18 mouse cellular contexts compared by ENCODE assay signal in genomic region chr5:53524162-53524561, GRCm38 (mm10). TPM values are rescaled to one million over a fixed set of nuclear protein-coding genes. Genes with fewer than 3 reads are reported as not detected.
DNase-seq lines count a peak whose midpoint lies in the region; ATAC-seq lines count a peak whose summit lies in the region.
"Had no signal": no experiment of that assay in that cellular context is flagged by ENCODE, and none has a peak within 500 bp of the region (broad histone marks: within the 10 kb centered on the region; RNA-seq: fewer than 3 reads in every experiment).

No protein-coding gene starts in this region.

- DNase-seq in adipocyte (ENCODE audit: low spot score): peak; percentile 33
- peak; percentile 36 for DNase-seq in fat pad, adult 2 months (ENCODE audit: extremely low read depth, low read depth, low spot score)
- DNase-seq in urinary bladder, adult 18-20 months (ENCODE audit: low spot score in 2 of 2): no peak
- DNase-seq in gastrocnemius, postnatal 10 days: no peak
- no peak for DNase-seq in urinary bladder, postnatal 36 days (ENCODE audit: low spot score in 2 of 2)
- DNase-seq: adrenal gland, adult 2 months; adrenal gland, postnatal 10 days; adrenal gland, postnatal 25 days; B cell, adult 2 months; cerebellum, adult 11-12 months; cerebellum, adult 9-10 months; cerebellum, postnatal 10 days; forebrain, postnatal 0 days had no signal

- peak; percentile 84 for ATAC-seq in megakaryocyte progenitor cell, adult 5-6 weeks (replicated peaks; ENCODE audit: poor library complexity)
- ATAC-seq: activated CD4-positive, CD25-positive, alpha-beta regulatory T cell, adult 4 months; CD4-positive, CD25-positive, alpha-beta regulatory T cell, adult 4 months; forebrain, embryonic 15.5 days; forebrain, postnatal 0 days; Patski had no signal

RNA-seq across cellular contexts. Expression of gene Rbpj, which starts 58.2 kb away (rescaled TPM):
- 65.1 and 66.7 TPM in 2 replicates for total RNA-seq in megakaryocyte progenitor cell, adult 5-6 weeks (2015)
- total RNA-seq in megakaryocyte progenitor cell, adult 5-6 weeks (2017): 35.7 and 36.1 TPM in 2 replicates
- 10 to 100 TPM; 32.2 to 45.3 TPM for total RNA-seq in gastrocnemius, postnatal 10 days (2021)

Comparison
In these comparisons a context has a peak if more than half of its experiments do, and no peak if none do; other contexts are left out.
1. DNase-seq: peak in adipocyte (single experiment) and fat pad, adult 2 months (single experiment); none in urinary bladder, adult 18-20 months (0 of 2), gastrocnemius, postnatal 10 days (single experiment) and urinary bladder, postnatal 36 days (0 of 2).